Mouse (Mus musculus) heart, embryonic 16.5 days (tissue): Measurements from ENCODE around the gene Tgm3. TPM values are rescaled to one million over a fixed set of nuclear protein-coding genes. Genes with fewer than 3 reads are reported as not detected.

Experiments
- ATAC-seq: fragments of 200-750 bp; cut with Nextera tagmentation; replicated peaks from 2 replicates; pipeline ENCODE4 v1.8.0; 2017; ENCODE audit warnings: moderate number of reproducible peaks; ENCODE audit not compliant: insufficient read depth, low FRiP score; ENCODE audit errors: extremely low read depth
- H3K27ac ChIP-seq: fragments of 300-500 bp; sonication (generic); 2 replicates; pipeline ENCODE4 v1.5.1; 2014; ENCODE audit warnings: mild to moderate bottlenecking, low read length, control low read depth, moderate library complexity
- H3K27me3 ChIP-seq: fragments of 300-500 bp; sonication (generic); 2 replicates; pipeline ENCODE4 v1.6.1; 2014; ENCODE audit warnings: low read length, mixed read lengths; ENCODE audit not compliant: control insufficient read depth, insufficient read depth
- H3K36me3 ChIP-seq: fragments of 300-500 bp; sonication (generic); 2 replicates; pipeline ENCODE4 v1.6.1; 2014; ENCODE audit not compliant: control insufficient read depth, insufficient read depth
- H3K4me1 ChIP-seq: fragments of 300-500 bp; sonication (generic); 2 replicates; pipeline ENCODE4 v1.6.1; 2014; ENCODE audit warnings: low read length, mixed read lengths; ENCODE audit not compliant: control insufficient read depth, insufficient read depth
- H3K4me2 ChIP-seq: fragments of 300-500 bp; sonication (generic); 2 replicates; pipeline ENCODE4 v1.6.1; 2014; ENCODE audit warnings: low read depth, mild to moderate bottlenecking, control low read depth, low read length
- H3K4me3 ChIP-seq: fragments of 300-500 bp; sonication (generic); 2 replicates; pipeline ENCODE4 v1.5.1; 2014; ENCODE audit warnings: mild to moderate bottlenecking, control low read depth, low read length
- H3K9ac ChIP-seq: fragments of 300-500 bp; sonication (generic); 2 replicates; pipeline ENCODE4 v1.6.1; 2014; ENCODE audit warnings: low read length, control low read depth
- H3K9me3 ChIP-seq: fragments of 300-500 bp; sonication (generic); replicated peaks from 2 replicates; pipeline ENCODE4 v1.6.1; 2016; ENCODE audit warnings: low read length; ENCODE audit not compliant: control insufficient read depth
- WGBS: fragments of 180-500 bp; shearing (Covaris S2); extraction: QIAGEN DNeasy Blood & Tissue Kit; methylation state at CpG from one replicate; pipeline ENCODE4 v1.1.7; 2014; 5-methylcytosine and 5-hydroxymethylcytosine counted together
- polyA plus RNA-seq: library from polyadenylated mRNA; unstranded; fragments of >200 nt; fragmentation: Nextera tagmentation; extraction: Ambion mirVana; gene quantifications from 2 replicates; pipeline ENCODE4 v1.2.1, GENCODE M21; 2015

Tgm3 gene
- polyA plus RNA-seq: not detected in 2 replicates

- no peak for ATAC-seq
- no peaks in the 10 kb centered on the region for H3K9me3 ChIP-seq
- no peaks in the 10 kb centered on the region for H3K4me1 ChIP-seq
- no peak within 1 kb of the TSS for H3K4me3 ChIP-seq
- no peaks in the 10 kb centered on the region for H3K36me3 ChIP-seq
- H3K9ac ChIP-seq: no peak within 1 kb of the TSS
- H3K27me3 ChIP-seq: no peaks in the 10 kb centered on the region
- 35% methylated on average over 7 of the region's 7 CpGs for WGBS
- no peak within 1 kb of the TSS for H3K4me2 ChIP-seq
- no peak within 1 kb of the TSS for H3K27ac ChIP-seq
Observed at GRCm38 (mm10) chr2:130012026-130012425, at the start of gene Tgm3. Tgm3 (plus strand) TSS chr2:130012349.

GRCm38 (mm10) chr2:129980608-129981007 lies 31.5 kb upstream of the Tgm3 start:
- Histone ChIP-seq H3K9ac (no peak overlapping the region), H3K27me3 (no peaks in the 10 kb centered on the region), H3K36me3 (no peaks in the 10 kb centered on the region), H3K4me1 (no peaks in the 10 kb centered on the region), H3K4me3 (no peak overlapping the region), H3K4me2 (no peak overlapping the region), H3K9me3 (no peaks in the 10 kb centered on the region), H3K27ac (no peak overlapping the region)
- 76% methylated on average over 4 of the region's 4 CpGs for WGBS
- no peak for ATAC-seq

DNA sequence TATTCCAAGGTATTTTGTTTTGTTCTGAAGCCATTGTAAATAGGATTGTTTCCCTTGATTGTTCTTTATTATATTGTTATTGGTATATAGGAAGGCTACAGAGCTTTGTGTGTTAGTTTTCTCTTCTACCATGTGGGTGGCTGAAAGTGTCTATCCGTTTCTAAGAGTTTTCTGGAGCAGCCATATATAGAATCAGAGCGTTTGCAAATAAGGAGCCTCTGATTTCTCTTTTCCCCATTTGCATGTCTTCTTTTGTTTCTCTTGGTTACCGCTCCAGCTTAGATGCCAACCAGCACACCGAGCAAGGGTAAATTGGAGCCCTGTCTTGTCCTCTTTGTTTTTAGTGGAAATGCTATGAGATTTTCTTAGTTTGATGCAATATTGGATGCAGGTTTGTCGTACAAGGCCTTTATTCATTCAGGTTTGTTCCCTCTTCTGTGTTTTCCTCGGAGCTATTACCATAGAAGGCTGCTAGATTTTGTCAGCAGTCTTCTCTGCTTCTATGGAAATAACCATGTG lies 24.6 kb upstream of the Tgm3 start:
- WGBS: 88% methylated on average over 6 of the region's 6 CpGs
- H3K4me2 ChIP-seq: no peak overlapping the region
- H3K36me3 ChIP-seq: no peaks in the 10 kb centered on the region
- H3K9me3 ChIP-seq: no peaks in the 10 kb centered on the region
- no peak overlapping the region for H3K27ac ChIP-seq
- no peak for ATAC-seq
- H3K4me3 ChIP-seq: no peak overlapping the region
- H3K9ac ChIP-seq: no peak overlapping the region
- H3K4me1 ChIP-seq: no peaks in the 10 kb centered on the region
- no peaks in the 10 kb centered on the region for H3K27me3 ChIP-seq

GRCm38 (mm10) chr2:129989646-129990045 lies 22.5 kb upstream of the Tgm3 start:
- Histone ChIP-seq H3K27ac (no peak overlapping the region), H3K9ac (no peak overlapping the region), H3K4me3 (no peak overlapping the region), H3K9me3 (no peaks in the 10 kb centered on the region), H3K27me3 (no peaks in the 10 kb centered on the region), H3K4me2 (no peak overlapping the region), H3K36me3 (no peaks in the 10 kb centered on the region), H3K4me1 (no peaks in the 10 kb centered on the region)
- ATAC-seq: no peak
- WGBS: 65% methylated on average over 2 of the region's 2 CpGs

- H3K27ac ChIP-seq: no peak overlapping the region
- no peaks in the 10 kb centered on the region for H3K4me1 ChIP-seq
- H3K4me2 ChIP-seq: no peak overlapping the region
- no peak for ATAC-seq
- 77% methylated on average over 3 of the region's 3 CpGs for WGBS
- no peaks in the 10 kb centered on the region for H3K36me3 ChIP-seq
- no peaks in the 10 kb centered on the region for H3K27me3 ChIP-seq
- no peak overlapping the region for H3K9ac ChIP-seq
- H3K9me3 ChIP-seq: no peaks in the 10 kb centered on the region
- H3K4me3 ChIP-seq: no peak overlapping the region
Observed at GRCm38 (mm10) chr2:129994468-129994867, 17.7 kb upstream of the Tgm3 start.

GRCm38 (mm10) chr2:129998476-129998875 lies 13.7 kb upstream of the Tgm3 start:
- Histone ChIP-seq H3K36me3 (no peaks in the 10 kb centered on the region), H3K4me3 (no peak overlapping the region), H3K27me3 (no peaks in the 10 kb centered on the region), H3K4me1 (no peaks in the 10 kb centered on the region), H3K27ac (no peak overlapping the region), H3K9ac (no peak overlapping the region), H3K4me2 (no peak overlapping the region), H3K9me3 (no peaks in the 10 kb centered on the region)
- WGBS: 79% methylated on average over 7 of the region's 7 CpGs
- ATAC-seq: no peak

DNA sequence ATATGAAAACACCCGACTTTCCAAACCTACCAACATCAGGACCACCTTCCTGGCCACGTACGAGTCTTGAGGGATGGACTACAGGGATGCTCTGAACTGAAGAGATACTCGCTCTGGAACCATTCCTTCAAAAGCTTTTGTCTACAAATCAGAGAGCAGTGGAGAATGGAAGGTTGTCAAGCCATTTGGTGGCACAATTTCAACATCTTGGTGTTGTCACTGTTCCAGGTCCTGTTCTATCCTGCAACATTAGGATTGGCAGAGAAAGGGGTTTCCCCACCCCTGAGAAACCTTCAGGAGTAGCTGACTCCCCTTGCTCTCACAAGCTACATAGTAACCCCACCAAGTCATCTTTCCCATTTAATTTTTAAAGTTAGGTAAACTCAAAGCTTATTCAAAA lies 12.9 kb upstream of the Tgm3 start:
- H3K9ac ChIP-seq: no peak overlapping the region
- no peaks in the 10 kb centered on the region for H3K9me3 ChIP-seq
- no peak overlapping the region for H3K27ac ChIP-seq
- no peak overlapping the region for H3K4me2 ChIP-seq
- WGBS: 84% methylated on average over 4 of the region's 4 CpGs
- H3K36me3 ChIP-seq: no peaks in the 10 kb centered on the region
- H3K4me3 ChIP-seq: no peak overlapping the region
- no peaks in the 10 kb centered on the region for H3K27me3 ChIP-seq
- H3K4me1 ChIP-seq: peaks cover 6% of the 10 kb centered on the region
- ATAC-seq: no peak

- H3K27ac ChIP-seq: no peak overlapping the region
- no peaks in the 10 kb centered on the region for H3K27me3 ChIP-seq
- H3K4me3 ChIP-seq: no peak overlapping the region
- no peak for ATAC-seq
- H3K4me2 ChIP-seq: no peak overlapping the region
- 89% methylated on average over 3 of the region's 3 CpGs for WGBS
- no peaks in the 10 kb centered on the region for H3K9me3 ChIP-seq
- peaks cover 9% of the 10 kb centered on the region for H3K4me1 ChIP-seq
- no peak overlapping the region for H3K9ac ChIP-seq
- H3K36me3 ChIP-seq: no peaks in the 10 kb centered on the region
Observed at GRCm38 (mm10) chr2:130000601-130001000, 11.5 kb upstream of the Tgm3 start.

- 25% methylated on average over 4 of the region's 4 CpGs for WGBS
- H3K4me3 ChIP-seq: no peak overlapping the region
Observed at GRCm38 (mm10) chr2:130004046-130004445, 8.1 kb upstream of the Tgm3 start.

More at GRCm38 (mm10) chr2:130004046-130004445, 8.1 kb upstream of the Tgm3 start:
- Histone ChIP-seq H3K36me3 (no peaks in the 10 kb centered on the region), H3K4me1 (peaks cover 9% of the 10 kb centered on the region), H3K27me3 (no peaks in the 10 kb centered on the region), H3K9ac (no peak overlapping the region), H3K27ac (no peak overlapping the region; the same call in 1 of the 2 replicates), H3K9me3 (no peaks in the 10 kb centered on the region), H3K4me2 (no peak overlapping the region)
- ATAC-seq: no peak
